ENCODE assay signal across 18 mouse cellular contexts in the genomic region with DNA sequence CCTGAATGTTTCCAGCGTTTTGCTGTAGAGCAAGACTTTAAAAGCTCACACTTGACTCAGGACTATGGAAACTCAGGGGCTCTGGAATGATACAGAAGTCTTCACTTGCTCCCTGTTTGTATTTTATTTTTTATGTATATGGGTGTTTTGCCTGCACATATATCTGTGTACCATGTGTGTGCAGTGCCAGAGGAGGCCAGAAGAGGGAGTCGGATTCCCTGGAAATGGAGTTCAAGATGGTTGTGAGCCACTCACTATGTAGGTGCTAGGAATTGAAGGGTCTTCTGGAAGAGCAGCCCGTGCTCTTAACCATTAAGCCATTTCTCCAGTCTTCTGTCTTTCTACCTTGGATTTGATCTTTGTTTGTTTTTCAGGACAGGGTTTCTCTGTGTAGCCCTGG. TPM values are rescaled to one million over a fixed set of nuclear protein-coding genes. Genes with fewer than 3 reads are reported as not detected.
DNase-seq lines count a peak whose midpoint lies in the region; TF ChIP-seq lines count a peak whose summit lies in the region.
"Had no signal": no experiment of that assay in that cellular context is flagged by ENCODE, and none has a peak within 500 bp of the region (broad histone marks: within the 10 kb centered on the region; RNA-seq: fewer than 3 reads in every experiment).

No protein-coding gene starts in this region.

- DNase-seq in adrenal gland, postnatal 14 days = peak; percentile 38
- DNase-seq in adrenal gland, postnatal 4 days (ENCODE audit: low spot score in 2 of 2) = no peak
- no peak for DNase-seq in kidney, adult 2 months
- DNase-seq in kidney, adult 11 months = no peak
- peak; percentile 44 for DNase-seq in thymus, postnatal 4 days
- no peak for DNase-seq in thymus, postnatal 10 days (ENCODE audit: low spot score in 2 of 2)
- DNase-seq in cerebellum, postnatal 36 days = no peak
- no peak for DNase-seq in thymus, postnatal 0 days (ENCODE audit: low spot score)
- DNase-seq: adrenal gland, postnatal 10 days; cerebellum, adult 9-10 months; right cerebral cortex, postnatal 25 days; thymus, postnatal 36 days had no signal

- 66% methylated on average over 3 of the region's 3 CpGs for WGBS in kidney, adult 2 months

- no peak overlapping the region for H3K27ac ChIP-seq in kidney, adult 2 months (ENCODE audit: insufficient read depth, low read depth, low read length)
- H3K27ac ChIP-seq: limb, embryonic 12.5 days; macrophage; midbrain, embryonic 12.5 days had no signal

- H3K4me1 ChIP-seq in kidney, adult 2 months (ENCODE audit: control insufficient read depth, insufficient read depth, low read length) = peaks cover 5% of the 10 kb centered on the region; the same call in 1 of the 2 replicates
- H3K4me1 ChIP-seq: limb, embryonic 12.5 days; midbrain, embryonic 12.5 days had no signal

- no peaks in the 10 kb centered on the region for H3K36me3 ChIP-seq in kidney, adult 2 months (ENCODE audit: control insufficient read depth, insufficient read depth, low read length)
- H3K36me3 ChIP-seq: limb, embryonic 12.5 days; midbrain, embryonic 12.5 days had no signal

- H3K4me3 ChIP-seq in kidney, adult 2 months (ENCODE audit: insufficient read depth, low read depth, low read length) = no peak overlapping the region
- H3K4me3 ChIP-seq: limb, embryonic 12.5 days; midbrain, embryonic 12.5 days had no signal

- TF ChIP-seq CTCF in kidney, adult 2 months (conservative IDR thresholded peaks at IDR 0.05; ENCODE audit: insufficient read depth, insufficient read length, low read depth, low read length) = peak; percentile 39; the same call in 1 of the 2 replicates

- H3K27me3 ChIP-seq in kidney, adult 2 months (replicated peaks; ENCODE audit: control insufficient read depth, insufficient read depth, low read length) = no peaks in the 10 kb centered on the region
- H3K27me3 ChIP-seq: limb, embryonic 12.5 days had no signal

- TF ChIP-seq POLR2A in kidney, adult 2 months (IDR thresholded peaks at IDR 0.05; ENCODE audit: low read depth, low read length) = no peak

RNA-seq across cellular contexts. Expression of a gene that starts 6.6 kb away (rescaled TPM):
- not detected in 2 replicates for total RNA-seq in adrenal gland, postnatal 14 days (2021)
- 1 to 10 TPM in 1 of 2 experiments, under 1 TPM in 1; 0.56 to 2.1 TPM for total RNA-seq in adrenal gland, postnatal 4 days (2021)
- polyA plus RNA-seq in kidney, adult 2 months (2012; rRNA removed) = 4.2 and 7.4 TPM in 2 replicates
- polyA plus RNA-seq in thymus, postnatal 0 days (2015; fragmentation: Nextera tagmentation; extraction: Ambion mirVana) = 1.1 and 1.3 TPM in 2 replicates
- total RNA-seq: hematopoietic stem cell, adult 5-6 weeks; layer of hippocampus, adult 8-10 months had no signal
- polyA plus RNA-seq: inflammation-experienced regulatory T-cells, adult 6 months; macrophage had no signal

RNA-seq across cellular contexts. Expression of a gene that starts 21.5 kb away (rescaled TPM):
- 13.4 and 18.8 TPM in 2 replicates for total RNA-seq in adrenal gland, postnatal 14 days (2021)
- 10 to 100 TPM; 33.4 to 35.2 TPM for total RNA-seq in adrenal gland, postnatal 4 days (2021)
- polyA plus RNA-seq in kidney, adult 2 months (2012; rRNA removed) = 32.3 and 33.3 TPM in 2 replicates
- 0.17 and 0.40 TPM in 2 replicates for polyA plus RNA-seq in thymus, postnatal 0 days (2015; fragmentation: Nextera tagmentation; extraction: Ambion mirVana)
- total RNA-seq: hematopoietic stem cell, adult 5-6 weeks had no signal
- polyA plus RNA-seq: macrophage had no signal

RNA-seq across cellular contexts. Expression of a gene that starts 33.8 kb away (rescaled TPM):
- 18.1 and 20.7 TPM in 2 replicates for total RNA-seq in adrenal gland, postnatal 14 days (2021)
- 10 to 100 TPM; 23.2 to 24.5 TPM for total RNA-seq in adrenal gland, postnatal 4 days (2021)
- 3.3 and 3.4 TPM in 2 replicates for polyA plus RNA-seq in kidney, adult 2 months (2012; rRNA removed)
- polyA plus RNA-seq in thymus, postnatal 0 days (2015; fragmentation: Nextera tagmentation; extraction: Ambion mirVana) = 18.3 and 21.9 TPM in 2 replicates

Comparison
In these comparisons a context has a peak if more than half of its experiments do, and no peak if none do; other contexts are left out.
1. DNase-seq: peak in adrenal gland, postnatal 14 days (single experiment) and thymus, postnatal 4 days (single experiment); none in adrenal gland, postnatal 4 days (0 of 2), kidney, adult 2 months (single experiment), kidney, adult 11 months (single experiment), thymus, postnatal 10 days (0 of 2), cerebellum, postnatal 36 days (0 of 2) and thymus, postnatal 0 days (single experiment).